Mouse (Mus musculus) frontal cortex, postnatal 10 days (tissue): ENCODE data around the gene Spata48.
A peak's percentile ranks its signal among the peaks of the same experiment; 100 is the strongest.

Experiments
- DNase-seq, 2 experiments: peaks; one replicate each; pipeline ENCODE4 v3.0.0; 2022; ENCODE audit warnings: low spot score in 2 of 2, mixed read lengths in 1 of 2

The Spata48 gene

GRCm38 (mm10) chr11:11461635-11462560 is at the start of gene Spata48, which contains the start of gene Zpbp:
TSS of gene Spata48 (plus strand) at chr11:11462094.
TSS of gene Zpbp (minus strand) at chr11:11462408.
- peak; percentile 86 to 87 for DNase-seq

- no peak for DNase-seq
These were observed 47.7 kb upstream of the Spata48 start for GRCm38 (mm10) chr11:11414188-11414587.

- DNase-seq: no peak
These were observed 44.5 kb upstream of the Spata48 start for GRCm38 (mm10) chr11:11417356-11417755.

GRCm38 (mm10) chr11:11455037-11455436 is 6.9 kb upstream of the Spata48 start:
- no peak for DNase-seq

- no peak for DNase-seq
These were observed 632 bp downstream of the Spata48 start for GRCm38 (mm10) chr11:11462561-11462890.

GRCm38 (mm10) chr11:11468924-11469323 is 7.0 kb downstream of the Spata48 start:
- no peak for DNase-seq

- DNase-seq: no peak
These were observed 22.5 kb downstream of the Spata48 start for GRCm38 (mm10) chr11:11484378-11484777.

GRCm38 (mm10) chr11:11492044-11492443 is 30.1 kb downstream of the Spata48 start:
- DNase-seq: no peak

- DNase-seq: no peak
These were observed 33.8 kb downstream of the Spata48 start for GRCm38 (mm10) chr11:11495697-11496096.

- peak in 1 of 2 experiments; percentile 10 for DNase-seq
These were observed 38.0 kb downstream of the Spata48 start for GRCm38 (mm10) chr11:11499944-11500343.

GRCm38 (mm10) chr11:11506187-11506586 is 44.3 kb downstream of the Spata48 start:
- DNase-seq: no peak

- DNase-seq: no peak
These were observed 47.5 kb downstream of the Spata48 start for GRCm38 (mm10) chr11:11509413-11509812.

GRCm38 (mm10) chr11:11512056-11512455 is 50.2 kb downstream of the Spata48 start:
- DNase-seq: no peak

- DNase-seq: no peak
These were observed 51.3 kb downstream of the Spata48 start for GRCm38 (mm10) chr11:11513008-11513799.

- DNase-seq: no peak
These were observed 53.0 kb downstream of the Spata48 start for GRCm38 (mm10) chr11:11514920-11515319.

GRCm38 (mm10) chr11:11517781-11518435 is 56.0 kb downstream of the Spata48 start:
- no peak for DNase-seq

- DNase-seq: no peak
These were observed 57.7 kb downstream of the Spata48 start for GRCm38 (mm10) chr11:11519255-11520243.

GRCm38 (mm10) chr11:11521908-11522441 is 60.1 kb downstream of the Spata48 start:
- DNase-seq: no peak

- no peak for DNase-seq
These were observed 66.9 kb downstream of the Spata48 start for GRCm38 (mm10) chr11:11528760-11529159.

GRCm38 (mm10) chr11:11529165-11529564 is 67.3 kb downstream of the Spata48 start:
- no peak for DNase-seq

- no peak for DNase-seq
These were observed 68.2 kb downstream of the Spata48 start for GRCm38 (mm10) chr11:11530126-11530525.
